Mouse (Mus musculus): ENCODE data around the gene Map2k3. TPM values are rescaled to one million over a fixed set of nuclear protein-coding genes. Genes with fewer than 3 reads are reported as not detected.
A peak's percentile ranks its signal among the peaks of the same experiment; 100 is the strongest.

Map2k3 gene
- total and polyA plus RNA-seq, 3 experiments, result 13.7 to 92.5 (median 35.5) TPM

GRCm38 (mm10) chr11:60937611-60938010 lies 5.8 kb downstream of the Map2k3 start:
- H3K4me3 ChIP-seq (replicated peaks in 1 of 3; ENCODE audit: low read depth in 2 of 3, low read length in 2 of 3, poor library complexity in 1 of 3), result no peak overlapping the region
- H3K4me1 ChIP-seq (ENCODE audit: control insufficient read depth in 1 of 2, insufficient read depth in 2 of 2), result peaks cover 41 to 82% of the 10 kb centered on the region in 2 experiments
- peak overlapping the region; percentile 19; the same call in 1 of the 2 replicates for H3K9ac ChIP-seq (ENCODE audit: insufficient read depth, low read depth)
- H3K79me2 ChIP-seq (replicated peaks; ENCODE audit: control insufficient read depth, extremely low read depth, insufficient read depth, poor library complexity, severe bottlenecking), result peaks cover 46% of the 10 kb centered on the region
- no peaks in the 10 kb centered on the region for H3K27me3 ChIP-seq (replicated peaks)
- H3K4me2 ChIP-seq (ENCODE audit: insufficient read depth, low read depth, poor library complexity, severe bottlenecking), result peak overlapping the region; percentile 84
- DNase-seq (ENCODE audit: extremely low read depth), result peak; percentile 41
- no peaks in the 10 kb centered on the region for H3K9me3 ChIP-seq (replicated peaks; ENCODE audit: low read length)
- 0 out of 2 replicates have a peak, but pooled peaks have one; percentile 26 for TF ChIP-seq IRF4 (IDR thresholded peaks at IDR 0.05; ENCODE audit: low read depth, low read length)
- TF ChIP-seq CTCF (conservative IDR thresholded peaks at IDR 0.05 in 1 of 2, IDR thresholded peaks at IDR 0.05 in 1 of 2; ENCODE audit: low read depth in 2 of 2, low read length in 2 of 2), result no peak
- in situ Hi-C loops (cut with MboI; ENCODE audit: low pct_ligation_motif_present, low pct_unique_long_range_greater_than_20kb, low sequenced_read_pairs), result loop anchor here (10.0 kb wide), 1 partner anchor 107 kb away; no protein-coding TSS in a partner anchor
- H3K27ac ChIP-seq (ENCODE audit: insufficient read depth, low read depth), result peak overlapping the region; percentile 17; the same call in 1 of the 2 replicates
- dilution Hi-C loops (cut with MboI; ENCODE audit: extremely low pct_ligation_motif_present, extremely low pct_unique_long_range_greater_than_20kb, low sequenced_read_pairs), result no loop called here
- H3K36me3 ChIP-seq (replicated peaks in 1 of 2; ENCODE audit: control insufficient read depth in 1 of 2, insufficient read depth in 1 of 2, low read length in 1 of 2), result peaks cover 14 to 65% of the 10 kb centered on the region in 2 experiments

- DNase-seq (ENCODE audit: extremely low read depth), result no peak
- TF ChIP-seq MAFK (IDR thresholded peaks at IDR 0.05; ENCODE audit: insufficient replicate concordance, low read length) (no peak), JUN (IDR thresholded peaks at IDR 0.05; ENCODE audit: insufficient read depth, low read depth, low read length) (no peak), CHD1 (IDR thresholded peaks at IDR 0.05; ENCODE audit: low read depth, low read length) (no peak), PAX5 (IDR thresholded peaks at IDR 0.05; ENCODE audit: low read length) (no peak), NRF1 (IDR thresholded peaks at IDR 0.05; ENCODE audit: low read depth, low read length) (no peak), TBP (conservative IDR thresholded peaks at IDR 0.05; ENCODE audit: low read depth, low read length) (no peak), BHLHE40 (IDR thresholded peaks at IDR 0.05; ENCODE audit: low read depth, low read length) (no peak), UBTF (IDR thresholded peaks at IDR 0.05; ENCODE audit: low read depth, low read length) (no peak), ETS1 (conservative IDR thresholded peaks at IDR 0.05; ENCODE audit: low read depth, low read length) (no peak), POLR2A (IDR thresholded peaks at IDR 0.05; ENCODE audit: low read depth, low read length) (no peak), USF2 (conservative IDR thresholded peaks at IDR 0.05; ENCODE audit: low read depth, low read length) (no peak), IRF4 (IDR thresholded peaks at IDR 0.05; ENCODE audit: low read depth, low read length) (no peak), SIN3A (IDR thresholded peaks at IDR 0.05; ENCODE audit: low read length) (no peak), JUND (conservative IDR thresholded peaks at IDR 0.05; ENCODE audit: low read depth, low read length) (no peak), MAX (IDR thresholded peaks at IDR 0.05; ENCODE audit: low read length) (no peak), ZNF384 (IDR thresholded peaks at IDR 0.05; ENCODE audit: low read depth, low read length) (no peak), ZKSCAN1 (IDR thresholded peaks at IDR 0.05; ENCODE audit: borderline replicate concordance, low read depth, low read length) (no peak)
- dilution Hi-C loops (cut with MboI; ENCODE audit: extremely low pct_ligation_motif_present, extremely low pct_unique_long_range_greater_than_20kb, low sequenced_read_pairs), result no loop called here
- Histone ChIP-seq H3K9ac (ENCODE audit: insufficient read depth, low read depth) (no peak overlapping the region), H3K9me3 (replicated peaks; ENCODE audit: low read length) (no peaks in the 10 kb centered on the region), H3K27ac (ENCODE audit: insufficient read depth, low read depth) (no peak overlapping the region), H3K27me3 (replicated peaks) (no peaks in the 10 kb centered on the region), H3K4me3 (replicated peaks in 1 of 3; ENCODE audit: low read depth in 2 of 3, low read length in 2 of 3, poor library complexity in 1 of 3) (no peak overlapping the region), H3K4me1 (ENCODE audit: control insufficient read depth in 1 of 2, insufficient read depth in 2 of 2) (peaks cover 31 to 63% of the 10 kb centered on the region in 2 experiments), H3K36me3 (replicated peaks in 1 of 2; ENCODE audit: control insufficient read depth in 1 of 2, insufficient read depth in 1 of 2, low read length in 1 of 2) (peaks cover 31 to 76% of the 10 kb centered on the region in 2 experiments), H3K4me2 (ENCODE audit: insufficient read depth, low read depth, poor library complexity, severe bottlenecking) (no peak overlapping the region), H3K79me2 (replicated peaks; ENCODE audit: control insufficient read depth, extremely low read depth, insufficient read depth, poor library complexity, severe bottlenecking) (peaks cover 30% of the 10 kb centered on the region)
- in situ Hi-C loops (cut with MboI; ENCODE audit: low pct_ligation_motif_present, low pct_unique_long_range_greater_than_20kb, low sequenced_read_pairs), result loop anchor here (10.0 kb wide), 1 partner anchor 105 kb away; no protein-coding TSS in a partner anchor
Measured at GRCm38 (mm10) chr11:60939487-60939886, 7.7 kb downstream of the Map2k3 start.

All from CH12.LX (cell line).